Mouse (Mus musculus): Measurements from ENCODE around the gene Hist2h3c2. TPM values are rescaled to one million over a fixed set of nuclear protein-coding genes. Genes with fewer than 3 reads are reported as not detected.
A peak's percentile ranks its signal among the peaks of the same experiment; 100 is the strongest.
"Not testable (repeated sequence)": the region's sequence is repeated elsewhere in the genome, so short reads cannot be mapped to it uniquely, and the experiment has no call there.

The Hist2h3c2 gene
- polyA plus RNA-seq, 1 experiment from 2014 or later = 2.8 TPM

GRCm38 (mm10) chr3:96247356-96248140 lies 8.6 kb upstream of the Hist2h3c2 start:
- no peaks in the 10 kb centered on the region for H3K27me3 ChIP-seq (ENCODE audit: control insufficient read depth, insufficient read depth, low read length)
- H3K27ac ChIP-seq (replicated peaks) = no peak overlapping the region
- peak overlapping the region; percentile 45; the same call in 1 of the 2 replicates for H3K9ac ChIP-seq (ENCODE audit: low read length)
- 10% methylated on average over 11 of the region's 11 CpGs for WGBS
- DNase-seq (ENCODE audit: low spot score) (no peak), ATAC-seq (ENCODE audit: low FRiP score, low TSS enrichment) (no peak)
- H3K4me1 ChIP-seq (replicated peaks; ENCODE audit: control insufficient read depth, insufficient read depth) = 0 out of 2 replicates have a peak, but pooled peaks cover 3% of the 10 kb centered on the region
- peak overlapping the region; percentile 41 for H3K4me2 ChIP-seq (replicated peaks; ENCODE audit: low read depth)
- H3K36me3 ChIP-seq (ENCODE audit: control insufficient read depth, insufficient read depth, low read length) = no peaks in the 10 kb centered on the region
- no peak for TF ChIP-seq CTCF (IDR thresholded peaks at IDR 0.05; ENCODE audit: low read depth)
- TF ChIP-seq EP300 (optimal IDR thresholded peaks at IDR 0.05) = no peak
- H3K9me3 ChIP-seq (ENCODE audit: control insufficient read depth, low read length) = no peaks in the 10 kb centered on the region
- H3K4me3 ChIP-seq (ENCODE audit: low read depth, low read length) = peak overlapping the region; percentile 23

GRCm38 (mm10) chr3:96246427-96246856 lies 7.5 kb upstream of the Hist2h3c2 start, which contains the start of gene Hist2h3c1:
Hist2h3c1 (plus strand) TSS chr3:96246685.
- not testable (repeated sequence) for H3K9me3 ChIP-seq (ENCODE audit: control insufficient read depth, low read length); H3K4me1 ChIP-seq (replicated peaks; ENCODE audit: control insufficient read depth, insufficient read depth); H3K36me3 ChIP-seq (ENCODE audit: control insufficient read depth, insufficient read depth, low read length); H3K27ac ChIP-seq (replicated peaks); H3K27me3 ChIP-seq (ENCODE audit: control insufficient read depth, insufficient read depth, low read length); DNase-seq (ENCODE audit: low spot score)
- 0% methylated on average over 5 of the region's 47 CpGs for WGBS
- ATAC-seq (ENCODE audit: low FRiP score, low TSS enrichment) = peak; percentile 95
- peak within 1 kb of the TSS; percentile 41 for H3K4me2 ChIP-seq (replicated peaks; ENCODE audit: low read depth)
- H3K4me3 ChIP-seq (ENCODE audit: low read depth, low read length) = peak within 1 kb of the TSS; percentile 23
- peak within 1 kb of the TSS; percentile 45; the same call in 1 of the 2 replicates for H3K9ac ChIP-seq (ENCODE audit: low read length)

GRCm38 (mm10) chr3:96246018-96246417 lies 7.1 kb upstream of the Hist2h3c2 start:
- H3K9ac ChIP-seq (ENCODE audit: low read length); H3K27me3 ChIP-seq (ENCODE audit: control insufficient read depth, insufficient read depth, low read length); H3K4me2 ChIP-seq (replicated peaks; ENCODE audit: low read depth); H3K9me3 ChIP-seq (ENCODE audit: control insufficient read depth, low read length); DNase-seq (ENCODE audit: low spot score); H3K36me3 ChIP-seq (ENCODE audit: control insufficient read depth, insufficient read depth, low read length); ATAC-seq (ENCODE audit: low FRiP score, low TSS enrichment); H3K4me1 ChIP-seq (replicated peaks; ENCODE audit: control insufficient read depth, insufficient read depth); H3K27ac ChIP-seq (replicated peaks): not testable (repeated sequence)
- 0% methylated on average over 10 of the region's 21 CpGs for WGBS
- H3K4me3 ChIP-seq (ENCODE audit: low read depth, low read length) = peak overlapping the region; percentile 21; the same call in 1 of the 2 replicates

- Histone ChIP-seq H3K9ac (ENCODE audit: low read length) (peak within 1 kb of the TSS; percentile 65), H3K4me3 (ENCODE audit: low read depth, low read length) (peak within 1 kb of the TSS; percentile 46), H3K27ac (replicated peaks) (peak within 1 kb of the TSS; percentile 92), H3K4me2 (replicated peaks; ENCODE audit: low read depth) (peak within 1 kb of the TSS; percentile 56)
- 0% methylated on average over 25 of the region's 88 CpGs for WGBS
- H3K27me3 ChIP-seq (ENCODE audit: control insufficient read depth, insufficient read depth, low read length); H3K36me3 ChIP-seq (ENCODE audit: control insufficient read depth, insufficient read depth, low read length); H3K9me3 ChIP-seq (ENCODE audit: control insufficient read depth, low read length); H3K4me1 ChIP-seq (replicated peaks; ENCODE audit: control insufficient read depth, insufficient read depth): not testable (repeated sequence)
- DNase-seq (ENCODE audit: low spot score) (peak; percentile 81), ATAC-seq (ENCODE audit: low FRiP score, low TSS enrichment) (peak; percentile 90)
Observed at GRCm38 (mm10) chr3:96245003-96245886, 6.3 kb upstream of the Hist2h3c2 start, which contains the start of gene Hist2h2aa1. Hist2h2aa1 (plus strand) TSS chr3:96245497.

- Histone ChIP-seq H3K27ac (replicated peaks) (peak overlapping the region; percentile 92), H3K9me3 (ENCODE audit: control insufficient read depth, low read length) (no peaks in the 10 kb centered on the region), H3K4me3 (ENCODE audit: low read depth, low read length) (peak overlapping the region; percentile 46; the same call in 1 of the 2 replicates), H3K27me3 (ENCODE audit: control insufficient read depth, insufficient read depth, low read length) (no peaks in the 10 kb centered on the region), H3K36me3 (ENCODE audit: control insufficient read depth, insufficient read depth, low read length) (no peaks in the 10 kb centered on the region), H3K4me2 (replicated peaks; ENCODE audit: low read depth) (peak overlapping the region; percentile 56), H3K9ac (ENCODE audit: low read length) (peak overlapping the region; percentile 65), H3K4me1 (replicated peaks; ENCODE audit: control insufficient read depth, insufficient read depth) (0 out of 2 replicates have a peak, but pooled peaks cover 3% of the 10 kb centered on the region)
- ATAC-seq (ENCODE audit: low FRiP score, low TSS enrichment) (no peak), DNase-seq (ENCODE audit: low spot score) (no peak)
- TF ChIP-seq CTCF (IDR thresholded peaks at IDR 0.05; ENCODE audit: low read depth) (no peak), EP300 (optimal IDR thresholded peaks at IDR 0.05) (no peak)
- WGBS = 69% methylated on average over 7 of the region's 7 CpGs
Observed at GRCm38 (mm10) chr3:96243921-96244572, 5.1 kb upstream of the Hist2h3c2 start.

Data from stomach, postnatal 0 days (tissue).